Mouse (Mus musculus): ENCODE results near the gene Mcoln2.

GRCm38 (mm10) chr3:146177748-146178582 lies 28.3 kb downstream of the Mcoln2 start:
- TF ChIP-seq CTCF (IDR thresholded peaks at IDR 0.05; ENCODE audit: low read depth) (peak; percentile 84), EP300 (IDR thresholded peaks at IDR 0.05; ENCODE audit: low read depth) (0 out of 2 replicates have a peak, but pooled peaks have one; percentile 27)

Data from liver, postnatal 0 days (tissue).